Mouse (Mus musculus): ENCODE data around the gene Pex11b. TPM values are rescaled to one million over a fixed set of nuclear protein-coding genes. Genes with fewer than 3 reads are reported as not detected.

The Pex11b gene
- polyA plus RNA-seq, 1 experiment: 41.0 TPM

DNA sequence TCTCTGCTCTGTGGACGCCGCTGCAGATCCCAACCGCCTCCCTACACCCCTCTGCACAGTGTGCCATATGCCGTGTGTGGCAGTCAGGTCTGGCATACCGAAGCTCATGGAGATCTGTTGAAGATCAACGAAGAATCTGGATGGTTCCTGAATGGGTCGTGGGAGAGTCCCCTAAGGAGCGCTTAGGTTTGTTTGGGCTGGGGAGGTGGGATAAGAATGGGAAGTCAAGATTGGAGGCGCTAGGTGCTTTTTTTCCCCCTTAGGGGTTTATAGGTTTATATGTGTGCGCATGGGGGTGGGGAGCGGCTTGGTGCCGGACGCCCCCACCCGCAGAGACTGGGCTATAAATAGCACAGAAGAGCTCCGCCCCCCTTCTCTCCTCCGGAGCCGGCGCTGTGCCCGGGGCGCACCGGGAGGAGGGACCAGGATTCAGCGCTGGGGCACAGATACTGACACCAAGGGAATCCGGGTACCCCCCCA, 38.9 kb upstream of the Pex11b start, which contains the start of gene Ankrd34a:
Gene Ankrd34a, plus strand, starts transcription at position 409 of the 480 bp plus-strand sequence.
- Histone ChIP-seq H3K4me1 (replicated peaks; ENCODE audit: control insufficient read depth, insufficient read depth, low read length) (peaks cover 31% of the 10 kb centered on the region), H3K36me3 (ENCODE audit: control insufficient read depth, insufficient read depth, low read length) (no peaks in the 10 kb centered on the region), H3K4me3 (ENCODE audit: control insufficient read depth, insufficient read depth, low read length) (peak within 1 kb of the TSS; percentile 19; the same call in 1 of the 2 replicates), H3K27me3 (ENCODE audit: control insufficient read depth, insufficient read depth, low read length) (peaks cover 35% of the 10 kb centered on the region; the same call in 1 of the 2 replicates), H3K27ac (ENCODE audit: control insufficient read depth, insufficient read depth, low read length) (no peak within 1 kb of the TSS)
- TF ChIP-seq POLR2A (IDR thresholded peaks at IDR 0.05; ENCODE audit: control insufficient read depth, extremely low read depth, insufficient read depth, low read length, poor library complexity): no peak
- TF ChIP-seq CTCF (IDR thresholded peaks at IDR 0.05; ENCODE audit: borderline replicate concordance, control insufficient read depth, extremely low read depth, insufficient read depth, low read length, poor library complexity): no peak
- DNase-seq: no peak
- 4% methylated on average over 23 of the region's 23 CpGs for WGBS

DNA sequence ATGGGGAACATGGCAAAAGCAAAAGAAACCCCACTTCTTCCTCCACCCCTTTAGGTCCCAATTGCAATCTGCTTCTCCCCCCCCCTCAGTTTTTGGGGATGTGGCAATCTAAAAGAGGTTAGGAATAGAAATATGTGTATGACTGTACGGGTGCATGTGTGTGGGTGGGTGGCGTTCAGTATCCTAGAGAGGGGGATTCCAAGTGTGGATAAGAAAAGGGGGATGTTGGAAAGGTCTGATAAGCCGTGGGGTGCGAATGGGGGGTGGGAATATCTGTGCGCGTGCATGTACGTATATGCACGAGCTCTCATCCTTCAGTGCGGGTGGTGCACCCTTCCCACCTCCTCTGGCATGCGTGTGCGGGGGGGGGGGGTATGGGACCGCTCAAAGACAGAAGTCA, 38.3 kb upstream of the Pex11b start:
- Histone ChIP-seq H3K4me3 (ENCODE audit: control insufficient read depth, insufficient read depth, low read length) (no peak overlapping the region), H3K36me3 (ENCODE audit: control insufficient read depth, insufficient read depth, low read length) (no peaks in the 10 kb centered on the region), H3K27ac (ENCODE audit: control insufficient read depth, insufficient read depth, low read length) (no peak overlapping the region), H3K27me3 (ENCODE audit: control insufficient read depth, insufficient read depth, low read length) (peaks cover 35% of the 10 kb centered on the region; the same call in 1 of the 2 replicates), H3K4me1 (replicated peaks; ENCODE audit: control insufficient read depth, insufficient read depth, low read length) (peaks cover 34% of the 10 kb centered on the region)
- 6% methylated on average over 12 of the region's 12 CpGs for WGBS
- TF ChIP-seq CTCF (IDR thresholded peaks at IDR 0.05; ENCODE audit: borderline replicate concordance, control insufficient read depth, extremely low read depth, insufficient read depth, low read length, poor library complexity) (no peak), POLR2A (IDR thresholded peaks at IDR 0.05; ENCODE audit: control insufficient read depth, extremely low read depth, insufficient read depth, low read length, poor library complexity) (no peak)
- no peak for DNase-seq

DNA sequence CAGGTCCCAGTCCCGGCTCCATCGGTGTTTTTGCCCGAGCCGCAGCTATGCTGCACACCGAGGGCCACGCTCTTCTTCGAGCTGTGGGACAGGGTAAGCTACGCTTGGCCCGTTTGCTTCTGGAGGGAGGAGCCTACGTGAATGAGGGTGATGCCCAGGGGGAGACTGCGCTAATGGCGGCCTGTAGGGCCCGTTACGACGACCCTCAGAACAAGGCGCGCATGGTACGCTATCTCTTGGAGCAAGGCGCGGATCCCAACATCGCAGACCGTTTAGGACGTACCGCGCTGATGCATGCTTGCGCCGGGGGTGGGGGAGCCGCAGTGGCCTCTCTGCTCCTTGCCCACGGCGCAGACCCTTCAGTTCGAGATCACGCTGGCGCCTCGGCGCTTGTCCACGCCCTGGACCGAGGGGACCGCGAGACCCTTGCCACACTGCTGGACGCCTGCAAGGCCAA, 37.7 kb upstream of the Pex11b start:
- no peak for TF ChIP-seq POLR2A (IDR thresholded peaks at IDR 0.05; ENCODE audit: control insufficient read depth, extremely low read depth, insufficient read depth, low read length, poor library complexity)
- peaks cover 35% of the 10 kb centered on the region; the same call in 1 of the 2 replicates for H3K27me3 ChIP-seq (ENCODE audit: control insufficient read depth, insufficient read depth, low read length)
- DNase-seq: no peak
- no peak overlapping the region for H3K27ac ChIP-seq (ENCODE audit: control insufficient read depth, insufficient read depth, low read length)
- peak overlapping the region; percentile 19; the same call in 1 of the 2 replicates for H3K4me3 ChIP-seq (ENCODE audit: control insufficient read depth, insufficient read depth, low read length)
- H3K4me1 ChIP-seq (replicated peaks; ENCODE audit: control insufficient read depth, insufficient read depth, low read length): peaks cover 34% of the 10 kb centered on the region
- under 1% methylated on average over 40 of the region's 40 CpGs for WGBS
- H3K36me3 ChIP-seq (ENCODE audit: control insufficient read depth, insufficient read depth, low read length): no peaks in the 10 kb centered on the region

DNA sequence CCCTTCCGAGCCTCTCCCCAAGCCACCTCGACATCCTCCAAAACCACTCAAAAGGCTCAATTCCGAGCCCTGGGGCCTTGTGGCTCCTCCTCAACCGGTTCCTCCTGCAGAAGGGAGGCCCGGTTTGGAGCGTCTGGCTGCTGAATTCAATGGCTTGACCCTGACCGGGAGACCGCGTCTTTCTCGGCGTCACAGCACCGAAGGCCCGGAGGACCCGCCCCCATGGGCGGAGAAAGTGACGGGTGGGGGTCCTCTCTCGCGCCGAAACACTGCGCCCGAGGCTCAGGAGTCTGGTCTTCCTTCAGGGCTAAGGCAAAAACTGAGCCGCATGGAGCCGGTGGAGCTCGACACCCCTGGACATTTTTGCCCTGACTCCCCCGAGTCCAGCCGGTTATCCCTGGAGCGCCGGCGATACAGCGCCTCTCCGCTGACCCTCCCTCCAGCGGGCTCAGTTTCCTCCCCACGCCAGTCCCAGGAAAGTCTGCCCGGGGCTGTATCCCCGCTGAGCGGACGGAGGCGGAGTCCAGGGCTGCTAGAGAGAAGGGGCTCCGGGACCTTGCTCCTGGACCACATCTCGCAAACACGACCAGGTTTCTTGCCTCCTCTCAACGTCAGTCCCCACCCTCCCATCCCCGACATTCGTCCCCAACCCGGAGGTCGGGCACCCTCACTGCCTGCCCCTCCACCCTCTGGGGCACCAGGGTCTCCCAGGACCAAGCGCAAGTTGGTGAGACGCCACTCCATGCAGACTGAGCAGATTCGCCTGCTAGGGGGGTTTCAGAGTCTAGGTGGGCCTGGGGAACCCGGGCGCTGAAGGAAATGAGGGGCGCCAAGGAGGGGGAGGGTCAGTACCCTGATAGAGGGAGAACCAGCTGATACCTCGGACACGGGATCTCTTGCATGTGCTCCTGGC, 36.8 kb upstream of the Pex11b start:
- DNase-seq: no peak
- no peak overlapping the region for H3K27ac ChIP-seq (ENCODE audit: control insufficient read depth, insufficient read depth, low read length)
- H3K4me3 ChIP-seq (ENCODE audit: control insufficient read depth, insufficient read depth, low read length): peak overlapping the region; percentile 19
- peaks cover 31% of the 10 kb centered on the region for H3K4me1 ChIP-seq (replicated peaks; ENCODE audit: control insufficient read depth, insufficient read depth, low read length)
- H3K27me3 ChIP-seq (ENCODE audit: control insufficient read depth, insufficient read depth, low read length): peaks cover 35% of the 10 kb centered on the region; the same call in 1 of the 2 replicates
- WGBS: 12% methylated on average over 54 of the region's 54 CpGs
- TF ChIP-seq POLR2A (IDR thresholded peaks at IDR 0.05; ENCODE audit: control insufficient read depth, extremely low read depth, insufficient read depth, low read length, poor library complexity): no peak
- TF ChIP-seq CTCF (IDR thresholded peaks at IDR 0.05; ENCODE audit: borderline replicate concordance, control insufficient read depth, extremely low read depth, insufficient read depth, low read length, poor library complexity): no peak
- no peaks in the 10 kb centered on the region for H3K36me3 ChIP-seq (ENCODE audit: control insufficient read depth, insufficient read depth, low read length)

DNA sequence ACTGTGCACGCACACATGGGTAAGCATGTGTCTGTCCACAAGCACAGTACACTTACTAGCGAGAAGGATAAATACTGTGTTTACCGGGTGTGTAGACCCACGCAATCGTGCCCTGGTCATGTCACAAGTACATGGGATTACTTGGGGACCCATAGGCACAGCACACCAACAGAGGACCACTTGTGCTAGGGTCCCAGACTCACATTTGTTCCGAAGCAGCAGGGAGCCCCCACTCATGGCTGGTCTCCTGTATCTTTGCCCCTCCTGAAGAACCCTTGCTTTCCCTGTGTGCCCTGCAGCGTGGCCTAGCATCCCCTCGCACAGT, 36.1 kb upstream of the Pex11b start:
- H3K4me3 ChIP-seq (ENCODE audit: control insufficient read depth, insufficient read depth, low read length): no peak overlapping the region
- no peaks in the 10 kb centered on the region for H3K36me3 ChIP-seq (ENCODE audit: control insufficient read depth, insufficient read depth, low read length)
- DNase-seq: no peak
- H3K4me1 ChIP-seq (replicated peaks; ENCODE audit: control insufficient read depth, insufficient read depth, low read length): peaks cover 31% of the 10 kb centered on the region
- WGBS: 89% methylated on average over 8 of the region's 8 CpGs
- no peak overlapping the region for H3K27ac ChIP-seq (ENCODE audit: control insufficient read depth, insufficient read depth, low read length)
- peaks cover 35% of the 10 kb centered on the region; the same call in 1 of the 2 replicates for H3K27me3 ChIP-seq (ENCODE audit: control insufficient read depth, insufficient read depth, low read length)
- TF ChIP-seq POLR2A (IDR thresholded peaks at IDR 0.05; ENCODE audit: control insufficient read depth, extremely low read depth, insufficient read depth, low read length, poor library complexity): no peak
- TF ChIP-seq CTCF (IDR thresholded peaks at IDR 0.05; ENCODE audit: borderline replicate concordance, control insufficient read depth, extremely low read depth, insufficient read depth, low read length, poor library complexity): no peak

DNA sequence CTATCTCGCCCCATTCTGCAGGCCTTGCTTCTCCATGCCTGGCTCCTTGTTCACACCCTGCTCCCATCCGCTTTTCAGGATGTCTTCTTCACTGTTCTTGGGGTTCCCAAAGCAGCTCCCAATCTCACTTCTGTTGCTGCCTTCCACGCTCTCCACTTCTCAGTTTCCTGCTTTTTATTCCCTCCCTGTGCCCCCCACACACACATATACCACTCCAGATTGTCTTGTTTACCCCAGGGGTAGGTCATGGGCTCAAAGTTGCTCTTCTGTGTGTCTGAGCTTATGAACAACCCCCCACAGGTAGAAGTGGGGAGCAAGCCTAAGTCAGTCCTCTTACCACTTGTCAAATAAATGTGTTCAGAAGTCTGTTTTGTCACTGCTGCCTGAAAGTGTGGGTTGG, 35.8 kb upstream of the Pex11b start:
- 97% methylated on average over 3 of the region's 3 CpGs for WGBS
- DNase-seq: no peak

More for the DNA sequence above, 35.8 kb upstream of the Pex11b start:
- H3K27me3 ChIP-seq (ENCODE audit: control insufficient read depth, insufficient read depth, low read length): peaks cover 35% of the 10 kb centered on the region; the same call in 1 of the 2 replicates
- TF ChIP-seq CTCF (IDR thresholded peaks at IDR 0.05; ENCODE audit: borderline replicate concordance, control insufficient read depth, extremely low read depth, insufficient read depth, low read length, poor library complexity): no peak
- TF ChIP-seq POLR2A (IDR thresholded peaks at IDR 0.05; ENCODE audit: control insufficient read depth, extremely low read depth, insufficient read depth, low read length, poor library complexity): no peak
- H3K4me1 ChIP-seq (replicated peaks; ENCODE audit: control insufficient read depth, insufficient read depth, low read length): peaks cover 28% of the 10 kb centered on the region
- no peak overlapping the region for H3K27ac ChIP-seq (ENCODE audit: control insufficient read depth, insufficient read depth, low read length)
- no peaks in the 10 kb centered on the region for H3K36me3 ChIP-seq (ENCODE audit: control insufficient read depth, insufficient read depth, low read length)
- H3K4me3 ChIP-seq (ENCODE audit: control insufficient read depth, insufficient read depth, low read length): no peak overlapping the region

Data from thymus, adult 2 months (tissue).